Mouse (Mus musculus) liver, embryonic 14.5 days (tissue): ENCODE measurements at regions not wholly inside any gene's neighbourhood (a gene's known extent, or its start where the extent isn't known, plus 50 kb on each side); places are given as distances from the start of the nearest gene placed in this dataset.

Experiments
- ATAC-seq: fragments of 200-750 bp; cut with Nextera tagmentation; 2 replicates; pipeline ENCODE4 v1.8.0; 2017; ENCODE audit warnings: moderate number of reproducible peaks, mild to moderate bottlenecking, moderate library complexity; ENCODE audit not compliant: insufficient read depth
- DNase-seq, 3 experiments: peaks; one replicate each; pipeline ENCODE4 v3.0.0-alpha.2; 2012 to 2013; ENCODE audit warnings: low read depth in 3 of 3, low spot score in 3 of 3
- H3K27ac ChIP-seq: fragments of 300-500 bp; sonication (generic); 2 replicates; pipeline ENCODE4 v1.5.1; 2014; ENCODE audit warnings: moderate library complexity, mild to moderate bottlenecking, control low read depth, inconsistent platforms
- H3K27me3 ChIP-seq: fragments of 300-500 bp; sonication (generic); 2 replicates; pipeline ENCODE4 v1.6.1; 2014; ENCODE audit warnings: mild to moderate bottlenecking, low read length, moderate library complexity; ENCODE audit not compliant: control insufficient read depth, insufficient read depth
- H3K36me3 ChIP-seq: fragments of 300-500 bp; sonication (generic); replicated peaks from 2 replicates; pipeline ENCODE4 v1.6.1; 2014; ENCODE audit warnings: low read depth; ENCODE audit not compliant: control insufficient read depth, insufficient read depth
- H3K4me1 ChIP-seq, 2 experiments: fragments of 200-500 bp in 1 of 2; fragments of 300-500 bp in 1 of 2; sonication (generic) in 1 of 2; replicated peaks; 2 replicates each; pipeline ENCODE4 v1.6.1; 2012 to 2014; ENCODE audit warnings: antibody characterized with exemption in 1 of 2, inconsistent platforms in 1 of 2, low read length in 1 of 2; ENCODE audit not compliant: control insufficient read depth in 2 of 2, insufficient read depth in 2 of 2
- H3K4me2 ChIP-seq: fragments of 300-500 bp; sonication (generic); 2 replicates; pipeline ENCODE4 v1.6.1; 2014; ENCODE audit warnings: low read depth, mild to moderate bottlenecking, control low read depth, moderate library complexity
- H3K4me3 ChIP-seq, 2 experiments: fragments of 200-500 bp in 1 of 2; fragments of 300-500 bp in 1 of 2; sonication (generic) in 1 of 2; 2 replicates each; pipeline ENCODE4 v1.5.1; 2012 to 2014; ENCODE audit warnings: low read depth in 2 of 2, low read length in 2 of 2, mild to moderate bottlenecking in 2 of 2, control low read depth in 1 of 2, inconsistent platforms in 1 of 2, moderate library complexity in 1 of 2; ENCODE audit not compliant: insufficient read depth in 1 of 2
- H3K9ac ChIP-seq: fragments of 300-500 bp; sonication (generic); replicated peaks from 2 replicates; pipeline ENCODE4 v1.6.1; 2014; ENCODE audit warnings: mild to moderate bottlenecking, control low read depth, moderate library complexity
- H3K9me3 ChIP-seq: fragments of 300-500 bp; sonication (generic); 2 replicates; pipeline ENCODE4 v1.6.1; 2016; ENCODE audit warnings: low read length, mixed read lengths; ENCODE audit not compliant: control insufficient read depth
- CTCF ChIP-seq: IDR thresholded peaks from 2 replicates; pipeline ENCODE4 v1.5.1; 2016; ENCODE audit warnings: antibody characterized with exemption, low read depth, control low read depth
- EP300 ChIP-seq: IDR thresholded peaks from 2 replicates; pipeline ENCODE4 v1.6.1; 2016; ENCODE audit warnings: antibody characterized with exemption, low read depth
- WGBS: fragments of 180-500 bp; shearing (Covaris S2); extraction: QIAGEN DNeasy Blood & Tissue Kit; methylation state at CpG from one replicate; pipeline ENCODE4 v1.1.7; 2014; ENCODE audit not compliant: insufficient replicate concordance; 5-methylcytosine and 5-hydroxymethylcytosine counted together

DNA sequence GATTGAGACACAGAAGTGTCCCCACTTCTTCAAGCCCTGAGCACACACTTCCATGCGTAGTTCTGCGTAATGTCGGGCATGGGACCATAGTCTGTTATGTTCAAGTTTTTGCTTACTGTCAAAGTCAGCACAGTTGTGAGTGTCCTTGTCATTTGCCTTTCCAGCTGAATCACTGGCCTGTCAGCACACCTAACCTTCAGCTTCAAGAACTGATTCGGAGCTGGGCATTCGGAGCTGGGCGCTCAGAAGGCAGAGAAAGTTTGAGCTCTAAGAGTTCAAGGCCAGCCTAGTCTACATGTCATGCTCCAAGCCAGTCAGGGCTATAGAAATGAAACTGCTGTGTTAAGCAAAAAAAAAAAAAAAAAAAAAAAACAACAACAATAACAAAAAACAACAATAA, 357.1 kb downstream of the Adgrl2 start:
- WGBS: 83% methylated on average over 6 of the region's 6 CpGs
- H3K9ac ChIP-seq: no peak overlapping the region
- DNase-seq (no peak), ATAC-seq (no peak)
- H3K27me3 ChIP-seq: no peaks in the 10 kb centered on the region
- no peak overlapping the region for H3K4me3 ChIP-seq
- H3K9me3 ChIP-seq: no peaks in the 10 kb centered on the region
- H3K36me3 ChIP-seq: no peaks in the 10 kb centered on the region
- no peaks in the 10 kb centered on the region for H3K4me1 ChIP-seq
- TF ChIP-seq CTCF: no peak
- no peak for TF ChIP-seq EP300
- no peak overlapping the region for H3K27ac ChIP-seq
- H3K4me2 ChIP-seq: no peak overlapping the region

DNA sequence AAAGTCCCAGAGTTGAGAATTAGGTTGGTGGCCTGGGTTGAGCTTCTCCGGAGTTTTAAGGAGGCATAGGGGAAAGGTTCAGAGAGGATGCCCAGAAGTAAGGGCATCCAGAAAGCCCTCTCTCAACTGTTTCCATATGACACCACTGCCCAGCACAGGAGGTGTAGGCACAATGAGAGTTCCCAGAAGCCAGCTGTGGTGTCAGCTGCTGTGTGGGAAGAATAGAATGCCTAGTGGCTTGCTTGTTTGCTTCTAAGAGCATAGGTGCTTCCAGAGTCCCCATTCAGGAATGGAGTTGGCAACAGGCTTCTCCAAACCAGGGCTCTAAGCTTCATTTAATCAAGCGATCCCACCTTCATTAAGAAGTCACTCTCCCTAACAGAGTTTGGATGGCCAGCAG, 357.9 kb downstream of the Adgrl2 start:
- Histone ChIP-seq H3K36me3 (no peaks in the 10 kb centered on the region), H3K27ac (no peak overlapping the region), H3K27me3 (no peaks in the 10 kb centered on the region), H3K4me3 (no peak overlapping the region), H3K4me2 (no peak overlapping the region), H3K9ac (no peak overlapping the region), H3K9me3 (no peaks in the 10 kb centered on the region), H3K4me1 (no peaks in the 10 kb centered on the region)
- WGBS: 69% methylated on average over 2 of the region's 2 CpGs
- no peak for DNase-seq
- ATAC-seq: no peak
- TF ChIP-seq CTCF (no peak), EP300 (no peak)

DNA sequence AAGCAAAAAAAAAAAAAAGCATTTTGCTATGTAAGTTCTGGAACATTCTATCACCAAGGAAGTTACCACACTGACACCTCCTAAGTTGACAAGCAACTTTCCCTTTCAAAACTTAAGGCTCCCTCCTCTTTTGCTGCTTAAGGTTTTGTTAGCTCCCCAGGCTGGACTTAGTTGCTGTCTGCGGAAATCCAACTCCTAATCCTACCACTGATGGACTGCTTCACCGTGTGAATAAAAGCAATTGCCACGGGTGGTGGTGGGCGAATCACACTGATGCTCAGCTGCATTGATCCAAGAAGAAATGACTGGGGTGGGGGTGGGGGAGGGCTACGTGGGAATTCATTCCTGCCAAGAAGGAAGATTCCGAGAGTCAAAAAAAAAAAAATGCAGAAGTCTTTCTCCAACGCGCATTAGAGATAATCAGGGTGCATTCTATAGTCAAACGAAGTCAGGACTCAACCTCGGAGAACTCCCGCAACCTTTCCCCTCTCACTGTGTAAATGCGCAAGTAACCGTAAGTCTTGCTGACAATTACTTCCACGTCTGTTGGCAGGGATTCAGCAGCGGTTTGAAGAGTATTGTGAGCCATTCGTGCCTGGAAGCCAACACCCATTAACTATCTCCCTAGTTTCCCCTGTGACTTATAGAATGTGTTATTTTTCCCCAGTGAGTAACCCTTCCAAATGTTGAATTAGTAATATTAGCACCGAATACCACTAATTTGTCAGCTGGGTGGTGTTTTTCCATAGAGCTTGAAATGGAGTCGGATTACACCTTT, 358.8 kb downstream of the Adgrl2 start:
- no peak overlapping the region for H3K27ac ChIP-seq
- H3K9me3 ChIP-seq: no peaks in the 10 kb centered on the region
- 71% methylated on average over 18 of the region's 18 CpGs for WGBS
- ATAC-seq: no peak
- no peaks in the 10 kb centered on the region for H3K36me3 ChIP-seq
- no peak overlapping the region for H3K9ac ChIP-seq
- DNase-seq: no peak
- no peaks in the 10 kb centered on the region for H3K27me3 ChIP-seq
- H3K4me2 ChIP-seq: no peak overlapping the region
- H3K4me1 ChIP-seq: no peaks in the 10 kb centered on the region
- no peak overlapping the region for H3K4me3 ChIP-seq
- TF ChIP-seq CTCF (no peak), EP300 (no peak)

DNA sequence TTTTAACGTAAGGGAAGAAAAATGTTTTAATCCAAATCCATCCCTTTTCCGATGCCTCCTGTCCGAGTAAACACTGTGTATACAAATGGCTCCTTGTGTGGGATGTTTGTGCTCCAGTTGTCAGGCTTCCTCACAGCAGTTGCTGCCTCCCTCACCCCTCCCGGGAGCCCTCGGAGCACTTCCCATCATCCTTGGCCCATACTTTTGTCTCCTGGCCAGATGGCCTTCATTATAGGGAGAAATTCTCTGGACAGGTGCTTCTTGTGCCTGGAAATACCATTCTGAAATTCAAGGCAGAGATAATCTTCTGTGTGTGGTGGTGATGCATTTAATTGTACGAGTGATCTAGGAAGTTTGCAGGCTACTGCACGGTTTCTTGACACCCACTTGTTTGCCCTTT, 359.5 kb downstream of the Adgrl2 start:
- no peak overlapping the region for H3K9ac ChIP-seq
- 59% methylated on average over 7 of the region's 7 CpGs for WGBS
- TF ChIP-seq CTCF (no peak), EP300 (no peak)
- DNase-seq (no peak), ATAC-seq (no peak)
- no peak overlapping the region for H3K4me3 ChIP-seq
- no peaks in the 10 kb centered on the region for H3K4me1 ChIP-seq
- no peaks in the 10 kb centered on the region for H3K9me3 ChIP-seq
- no peak overlapping the region for H3K4me2 ChIP-seq
- H3K27me3 ChIP-seq: no peaks in the 10 kb centered on the region
- no peaks in the 10 kb centered on the region for H3K36me3 ChIP-seq
- H3K27ac ChIP-seq: no peak overlapping the region

DNA sequence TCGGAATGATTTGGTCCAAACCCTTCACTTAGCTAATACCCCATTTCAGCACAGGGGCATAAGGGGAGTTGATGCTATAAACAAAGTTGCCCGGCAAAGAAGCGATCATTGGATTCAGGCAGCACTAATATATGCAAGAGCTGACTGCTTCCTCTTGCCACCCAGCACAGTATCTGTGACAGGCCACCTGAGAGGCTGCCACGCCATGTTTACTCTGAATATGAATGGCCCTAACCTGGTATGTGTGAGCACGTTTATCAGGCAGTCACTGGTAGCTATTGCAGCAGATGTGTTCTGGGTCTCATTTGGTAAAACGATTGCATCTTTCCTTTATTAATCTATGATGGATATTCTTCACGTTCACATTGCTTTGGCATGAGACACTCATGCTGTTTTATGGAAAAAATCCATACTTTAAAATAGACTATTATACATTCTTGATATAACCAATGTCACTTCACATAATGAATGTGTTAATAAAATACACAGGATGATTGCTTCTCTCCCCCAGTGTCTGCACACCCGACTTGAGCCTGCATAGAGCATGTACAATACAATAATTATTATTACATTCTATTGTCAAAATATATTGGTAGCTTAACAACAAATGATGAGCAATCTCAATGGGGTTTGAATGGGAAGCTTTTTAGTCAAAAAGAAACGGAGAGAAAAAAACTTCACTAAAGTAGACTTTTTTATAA, 375.2 kb downstream of the Adgrl2 start:
- Histone ChIP-seq H3K27ac (no peak overlapping the region), H3K27me3 (no peaks in the 10 kb centered on the region), H3K36me3 (no peaks in the 10 kb centered on the region), H3K4me3 (no peak overlapping the region), H3K9ac (no peak overlapping the region), H3K4me2 (no peak overlapping the region), H3K4me1 (no peaks in the 10 kb centered on the region), H3K9me3 (no peaks in the 10 kb centered on the region)
- no peak for ATAC-seq
- WGBS: 56% methylated on average over 9 of the region's 9 CpGs
- TF ChIP-seq CTCF (no peak), EP300 (no peak)
- DNase-seq: no peak
